17 mouse cellular contexts compared by ENCODE assay signal in genomic region chr1:132537736-132538135, GRCm38 (mm10). TPM values are rescaled to one million over a fixed set of nuclear protein-coding genes. Genes with fewer than 3 reads are reported as not detected.
DNase-seq lines count a peak whose midpoint lies in the region; ATAC-seq and TF ChIP-seq lines count a peak whose summit lies in the region.
"Had no signal": no experiment of that assay in that cellular context is flagged by ENCODE, and none has a peak within 500 bp of the region (broad histone marks: within the 10 kb centered on the region; RNA-seq: fewer than 3 reads in every experiment).

No protein-coding gene starts in this region.

- no peak overlapping the region for H3K4me3 ChIP-seq in hindbrain, postnatal 0 days (ENCODE audit: low read length)
- H3K4me3 ChIP-seq in hindbrain, embryonic 12.5 days, result no peak overlapping the region
- no peak overlapping the region for H3K4me3 ChIP-seq in midbrain, embryonic 13.5 days (replicated peaks)
- no peak overlapping the region for H3K4me3 ChIP-seq in midbrain, embryonic 16.5 days (ENCODE audit: low read depth, low read length)
- no peak overlapping the region for H3K4me3 ChIP-seq in neural tube, embryonic 14.5 days (ENCODE audit: low read depth, low read length)
- H3K4me3 ChIP-seq: heart, adult 2 months had no signal

- 0 out of 2 replicates have a peak, but pooled peaks cover 4% of the 10 kb centered on the region for H3K36me3 ChIP-seq in hindbrain, postnatal 0 days (ENCODE audit: insufficient read depth, low read length)
- H3K36me3 ChIP-seq in hindbrain, embryonic 12.5 days, result no peaks in the 10 kb centered on the region
- H3K36me3 ChIP-seq in midbrain, embryonic 13.5 days, result 0 out of 2 replicates have a peak, but pooled peaks cover 3% of the 10 kb centered on the region
- no peaks in the 10 kb centered on the region for H3K36me3 ChIP-seq in midbrain, embryonic 16.5 days (ENCODE audit: control insufficient read depth, insufficient read depth, low read length)
- no peaks in the 10 kb centered on the region for H3K36me3 ChIP-seq in neural tube, embryonic 14.5 days (ENCODE audit: control insufficient read depth, insufficient read depth, low read length)

- TF ChIP-seq CTCF in hindbrain, postnatal 0 days (IDR thresholded peaks at IDR 0.05; ENCODE audit: low read depth), result no peak

- no peak overlapping the region for H3K4me2 ChIP-seq in hindbrain, postnatal 0 days (ENCODE audit: low read depth, low read length)
- H3K4me2 ChIP-seq in hindbrain, embryonic 12.5 days (replicated peaks), result no peak overlapping the region
- H3K4me2 ChIP-seq in midbrain, embryonic 13.5 days (replicated peaks), result peak overlapping the region; percentile 73; the same call in 1 of the 2 replicates
- H3K4me2 ChIP-seq in midbrain, embryonic 16.5 days (ENCODE audit: low read length), result no peak overlapping the region
- no peak overlapping the region for H3K4me2 ChIP-seq in neural tube, embryonic 14.5 days (ENCODE audit: low read depth, low read length)

- H3K9me3 ChIP-seq in hindbrain, postnatal 0 days (ENCODE audit: low read length), result no peaks in the 10 kb centered on the region
- no peaks in the 10 kb centered on the region for H3K9me3 ChIP-seq in hindbrain, embryonic 12.5 days (replicated peaks)
- no peaks in the 10 kb centered on the region for H3K9me3 ChIP-seq in midbrain, embryonic 13.5 days
- no peaks in the 10 kb centered on the region for H3K9me3 ChIP-seq in midbrain, embryonic 16.5 days (replicated peaks; ENCODE audit: control insufficient read depth, low read length, poor library complexity, severe bottlenecking)
- no peaks in the 10 kb centered on the region for H3K9me3 ChIP-seq in neural tube, embryonic 14.5 days (ENCODE audit: control insufficient read depth, low read length)

- H3K4me1 ChIP-seq in hindbrain, postnatal 0 days (ENCODE audit: insufficient read depth, low read length), result peaks cover 11% of the 10 kb centered on the region; the same call in 1 of the 2 replicates
- H3K4me1 ChIP-seq in hindbrain, embryonic 12.5 days, result peaks cover 61% of the 10 kb centered on the region
- H3K4me1 ChIP-seq in midbrain, embryonic 13.5 days (replicated peaks), result peaks cover 84% of the 10 kb centered on the region
- peaks cover 33% of the 10 kb centered on the region for H3K4me1 ChIP-seq in midbrain, embryonic 16.5 days (ENCODE audit: control insufficient read depth, insufficient read depth, low read length)
- H3K4me1 ChIP-seq in neural tube, embryonic 14.5 days (ENCODE audit: control insufficient read depth, insufficient read depth, low read length), result peaks cover 37% of the 10 kb centered on the region

- 0 out of 2 replicates have a peak overlapping the region, but pooled peaks have one; percentile 15 for H3K27ac ChIP-seq in hindbrain, postnatal 0 days
- H3K27ac ChIP-seq in hindbrain, embryonic 12.5 days, result no peak overlapping the region
- H3K27ac ChIP-seq in midbrain, embryonic 13.5 days, result 0 out of 2 replicates have a peak overlapping the region, but pooled peaks have one; percentile 1
- no peak overlapping the region for H3K27ac ChIP-seq in midbrain, embryonic 16.5 days (ENCODE audit: low read length)
- peak overlapping the region; percentile 39; the same call in 1 of the 2 replicates for H3K27ac ChIP-seq in neural tube, embryonic 14.5 days (ENCODE audit: low read depth, low read length)
- H3K27ac ChIP-seq: heart, adult 2 months had no signal

- peak; percentile 55 for DNase-seq in hindbrain, postnatal 0 days (ENCODE audit: low spot score)
- DNase-seq in cerebellum, adult 9-11 months, result peak; percentile 95
- no peak for DNase-seq in heart, postnatal 4 days
- no peak for DNase-seq in right cerebral cortex, postnatal 10 days (ENCODE audit: low spot score in 2 of 2)
- DNase-seq: heart, adult 2 months; heart, postnatal 14 days; kidney, postnatal 4 days; lung, adult 18-20 months; right cerebral cortex, postnatal 14 days; thymus, postnatal 25 days had no signal

- peak; percentile 52 for ATAC-seq in hindbrain, postnatal 0 days
- ATAC-seq in hindbrain, embryonic 12.5 days (ENCODE audit: low FRiP score), result no peak
- ATAC-seq in midbrain, embryonic 13.5 days, result no peak
- ATAC-seq in midbrain, embryonic 16.5 days, result no peak
- ATAC-seq in neural tube, embryonic 14.5 days (ENCODE audit: low read depth), result no peak
- ATAC-seq: intestine, postnatal 0 days had no signal

- no peaks in the 10 kb centered on the region for H3K27me3 ChIP-seq in hindbrain, postnatal 0 days (ENCODE audit: insufficient read depth, low read length)
- peaks cover 39% of the 10 kb centered on the region for H3K27me3 ChIP-seq in hindbrain, embryonic 12.5 days
- peaks cover 13% of the 10 kb centered on the region for H3K27me3 ChIP-seq in midbrain, embryonic 13.5 days
- H3K27me3 ChIP-seq in midbrain, embryonic 16.5 days (ENCODE audit: control insufficient read depth, insufficient read depth, low read depth, low read length), result no peaks in the 10 kb centered on the region
- no peaks in the 10 kb centered on the region for H3K27me3 ChIP-seq in neural tube, embryonic 14.5 days (ENCODE audit: control insufficient read depth, insufficient read depth, low read length)

- no peak overlapping the region for H3K9ac ChIP-seq in hindbrain, postnatal 0 days (replicated peaks; ENCODE audit: low read length)
- no peak overlapping the region for H3K9ac ChIP-seq in hindbrain, embryonic 12.5 days
- H3K9ac ChIP-seq in midbrain, embryonic 13.5 days (replicated peaks), result no peak overlapping the region
- H3K9ac ChIP-seq in midbrain, embryonic 16.5 days (ENCODE audit: low read depth, low read length), result no peak overlapping the region
- no peak overlapping the region for H3K9ac ChIP-seq in neural tube, embryonic 14.5 days (replicated peaks; ENCODE audit: low read depth, low read length)

- 50% methylated on average over 5 of the region's 5 CpGs for WGBS in hindbrain, postnatal 0 days
- 79% methylated on average over 5 of the region's 5 CpGs for WGBS in hindbrain, embryonic 12.5 days
- WGBS in midbrain, embryonic 13.5 days, result 71% methylated on average over 5 of the region's 5 CpGs
- WGBS in midbrain, embryonic 16.5 days, result 58% methylated on average over 5 of the region's 5 CpGs
- 67% methylated on average over 5 of the region's 5 CpGs for WGBS in neural tube, embryonic 14.5 days

RNA-seq across cellular contexts. Expression of gene Cntn2, which starts 5.3 kb away (rescaled TPM):
- total RNA-seq in hindbrain, postnatal 0 days (2014; rRNA removed), result 67.6 and 84.0 TPM in 2 replicates
- polyA plus RNA-seq in hindbrain, postnatal 0 days (2015; fragmentation: Nextera tagmentation; extraction: Ambion mirVana), result 17.7 and 19.2 TPM in 2 replicates
- polyA plus RNA-seq in hindbrain, embryonic 12.5 days (2016; fragmentation: Nextera tagmentation; extraction: Ambion mirVana), result 83.8 and 88.4 TPM in 2 replicates
- 63.2 and 90.2 TPM in 2 replicates for polyA plus RNA-seq in midbrain, embryonic 13.5 days (2015; fragmentation: Nextera tagmentation; extraction: Ambion mirVana)
- polyA plus RNA-seq in midbrain, embryonic 16.5 days (2015; fragmentation: Nextera tagmentation; extraction: Ambion mirVana), result 28.2 and 34.6 TPM in 2 replicates
- polyA plus RNA-seq in neural tube, embryonic 14.5 days (2014; fragmentation: Nextera tagmentation; extraction: Ambion mirVana), result 18.5 and 43.6 TPM in 2 replicates
- total RNA-seq in heart, postnatal 4 days (2021), result 1 to 10 TPM; 2.1 to 3.0 TPM
- total RNA-seq: megakaryocyte, adult 5-6 weeks; MEL had no signal

RNA-seq across cellular contexts. Expression of gene Tmem81, which starts 31.7 kb away (rescaled TPM):
- total RNA-seq in hindbrain, postnatal 0 days (2014; rRNA removed), result 2.8 and 3.0 TPM in 2 replicates
- polyA plus RNA-seq in hindbrain, postnatal 0 days (2015; fragmentation: Nextera tagmentation; extraction: Ambion mirVana), result 0.74 and 0.78 TPM in 2 replicates
- polyA plus RNA-seq in hindbrain, embryonic 12.5 days (2016; fragmentation: Nextera tagmentation; extraction: Ambion mirVana), result 1.5 and 1.8 TPM in 2 replicates
- 1.3 TPM in 2 replicates for polyA plus RNA-seq in midbrain, embryonic 13.5 days (2015; fragmentation: Nextera tagmentation; extraction: Ambion mirVana)
- 0.81 and 1.3 TPM in 2 replicates for polyA plus RNA-seq in midbrain, embryonic 16.5 days (2015; fragmentation: Nextera tagmentation; extraction: Ambion mirVana)
- 0.60 and 1.3 TPM in 2 replicates for polyA plus RNA-seq in neural tube, embryonic 14.5 days (2014; fragmentation: Nextera tagmentation; extraction: Ambion mirVana)
- total RNA-seq in heart, postnatal 4 days (2021), result 1 to 10 TPM; 1.9 to 2.0 TPM

Comparison
In these comparisons a context has a peak if more than half of its experiments do, and no peak if none do; other contexts are left out.
1. H3K27ac ChIP-seq: peak in hindbrain, postnatal 0 days (single experiment), midbrain, embryonic 13.5 days (single experiment) and neural tube, embryonic 14.5 days (single experiment); none in hindbrain, embryonic 12.5 days (single experiment) and midbrain, embryonic 16.5 days (single experiment).
2. DNase-seq: peak in hindbrain, postnatal 0 days (single experiment) and cerebellum, adult 9-11 months (single experiment); none in heart, postnatal 4 days (single experiment) and right cerebral cortex, postnatal 10 days (0 of 2).